In the genomic region with DNA sequence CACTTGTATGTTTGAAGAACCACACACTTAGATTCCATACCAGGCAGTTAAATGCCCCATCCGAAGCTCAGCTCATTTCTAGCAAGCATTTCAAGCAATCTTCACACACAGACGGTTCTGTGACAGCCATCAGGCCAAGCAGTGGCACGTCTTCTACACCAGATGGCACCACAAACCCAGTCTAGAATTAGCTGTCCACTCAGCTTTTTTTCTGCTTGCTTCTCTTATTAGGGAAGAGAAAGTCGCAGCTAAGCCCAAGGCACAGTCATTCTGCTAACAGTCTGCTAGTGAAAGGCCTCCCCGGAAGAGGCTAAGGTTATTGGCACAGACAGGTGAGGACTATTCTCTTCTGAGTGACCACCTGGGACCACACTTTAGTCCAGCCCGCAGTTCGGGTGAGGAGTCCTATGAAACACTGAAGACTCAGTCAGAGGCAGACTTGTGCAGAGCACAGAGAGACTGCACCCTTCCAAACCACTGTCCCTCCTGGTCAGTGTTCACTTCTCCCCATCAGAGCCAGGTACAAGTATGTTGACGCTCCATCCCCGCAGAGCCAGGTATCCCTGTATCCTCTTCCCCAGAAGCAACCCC, we compare ENCODE assay signal across 8 mouse cellular contexts. TPM values are rescaled to one million over a fixed set of nuclear protein-coding genes. Genes with fewer than 3 reads are reported as not detected.
DNase-seq lines count a peak whose midpoint lies in the region; ATAC-seq and TF ChIP-seq lines count a peak whose summit lies in the region.

No protein-coding gene starts in this region.

- H3K36me3 ChIP-seq in liver, embryonic 11.5 days (ENCODE audit: control insufficient read depth, insufficient read depth, low read length): no peaks in the 10 kb centered on the region
- H3K36me3 ChIP-seq in lung, postnatal 0 days (ENCODE audit: insufficient read depth, low read length): no peaks in the 10 kb centered on the region

- WGBS in liver, embryonic 11.5 days: 55% methylated on average over 9 of the region's 9 CpGs
- WGBS in lung, postnatal 0 days: 52% methylated on average over 9 of the region's 9 CpGs

- no peaks in the 10 kb centered on the region for H3K9me3 ChIP-seq in liver, embryonic 11.5 days (ENCODE audit: control insufficient read depth, low read length)
- no peaks in the 10 kb centered on the region for H3K9me3 ChIP-seq in lung, postnatal 0 days (ENCODE audit: low read length)

- no peak overlapping the region for H3K9ac ChIP-seq in liver, embryonic 11.5 days (ENCODE audit: low read depth, low read length)
- H3K9ac ChIP-seq in lung, postnatal 0 days (replicated peaks; ENCODE audit: low read depth): no peak overlapping the region

- H3K27ac ChIP-seq in liver, embryonic 11.5 days (ENCODE audit: low read depth, low read length): no peak overlapping the region
- H3K27ac ChIP-seq in cortical plate, adult 2 months (ENCODE audit: insufficient read depth, low read length): no peak overlapping the region
- no peak overlapping the region for H3K27ac ChIP-seq in lung, postnatal 0 days (ENCODE audit: low read length)

- ATAC-seq in liver, embryonic 11.5 days (replicated peaks; ENCODE audit: low FRiP score): no peak
- peak; percentile 53 for ATAC-seq in granulocyte monocyte progenitor cell, adult 5-6 weeks (replicated peaks; ENCODE audit: poor library complexity, severe bottlenecking)
- peak; percentile 40; the same call in 1 of the 2 replicates for ATAC-seq in lung, postnatal 0 days

- no peaks in the 10 kb centered on the region for H3K27me3 ChIP-seq in liver, embryonic 11.5 days (replicated peaks; ENCODE audit: control insufficient read depth, insufficient read depth, low read length)
- H3K27me3 ChIP-seq in lung, postnatal 0 days (replicated peaks; ENCODE audit: insufficient read depth, low read length): no peaks in the 10 kb centered on the region

- TF ChIP-seq CTCF in cortical plate, adult 2 months (IDR thresholded peaks at IDR 0.05; ENCODE audit: extremely low read depth, insufficient read depth, low read length): peak; percentile 96
- TF ChIP-seq CTCF in lung, postnatal 0 days (IDR thresholded peaks at IDR 0.05): peak; percentile 95

- no peaks in the 10 kb centered on the region for H3K4me1 ChIP-seq in liver, embryonic 11.5 days (replicated peaks; ENCODE audit: control insufficient read depth, insufficient read depth, low read length)
- H3K4me1 ChIP-seq in cortical plate, adult 2 months (ENCODE audit: control insufficient read depth, insufficient read depth, low read length): no peaks in the 10 kb centered on the region
- no peaks in the 10 kb centered on the region for H3K4me1 ChIP-seq in lung, postnatal 0 days (ENCODE audit: insufficient read depth, low read depth, low read length)

- no peak overlapping the region for H3K4me3 ChIP-seq in liver, embryonic 11.5 days (ENCODE audit: low read depth, low read length)
- no peak overlapping the region for H3K4me3 ChIP-seq in cortical plate, adult 2 months (ENCODE audit: insufficient read depth, low read length)
- no peak overlapping the region for H3K4me3 ChIP-seq in lung, postnatal 0 days (ENCODE audit: low read depth, low read length)

- no peak for TF ChIP-seq POLR2A in cortical plate, adult 2 months (IDR thresholded peaks at IDR 0.05; ENCODE audit: extremely low read depth, insufficient read depth, low read length)

- no peak for TF ChIP-seq EP300 in lung, postnatal 0 days (IDR thresholded peaks at IDR 0.05)

- DNase-seq in liver: peak; percentile 17
- DNase-seq in liver, embryonic 11.5 days (ENCODE audit: low spot score): no peak
- peak; percentile 75 for DNase-seq in layer of hippocampus, adult 11-12 months (ENCODE audit: low spot score)
- DNase-seq in lung, postnatal 0 days (ENCODE audit: low spot score): peak; percentile 78
- DNase-seq in retina, postnatal 7 days (ENCODE audit: low read depth, low spot score): peak; percentile 27
- no peak for DNase-seq in spleen, postnatal 10 days (ENCODE audit: low spot score in 2 of 2)

- H3K4me2 ChIP-seq in liver, embryonic 11.5 days: no peak overlapping the region
- no peak overlapping the region for H3K4me2 ChIP-seq in lung, postnatal 0 days (replicated peaks; ENCODE audit: low read depth, low read length)

RNA-seq across cellular contexts. Expression of a gene that starts 45.0 kb away (rescaled TPM):
- 52.9 and 59.3 TPM in 2 replicates for polyA plus RNA-seq in liver, embryonic 11.5 days (2014; fragmentation: Nextera tagmentation; extraction: Ambion mirVana)
- 4.5 and 5.0 TPM in 2 replicates for polyA plus RNA-seq in cortical plate, adult 2 months (2012; rRNA removed)
- total RNA-seq in granulocyte monocyte progenitor cell, adult 5-6 weeks (2014; fragmentation: Nextera tagmentation): 1.5 TPM in 1 of 2 replicates, not detected in the other
- total RNA-seq in granulocyte monocyte progenitor cell, adult 5-6 weeks (2017): 1.0 and 4.4 TPM in 2 replicates
- 14.0 and 15.8 TPM in 2 replicates for polyA plus RNA-seq in lung, postnatal 0 days (2015; fragmentation: Nextera tagmentation; extraction: Ambion mirVana)

Comparison
In these comparisons a context has a peak if more than half of its experiments do, and no peak if none do; other contexts are left out.
1. DNase-seq: peak in liver (single experiment), layer of hippocampus, adult 11-12 months (single experiment), lung, postnatal 0 days (single experiment) and retina, postnatal 7 days (single experiment); none in liver, embryonic 11.5 days (single experiment) and spleen, postnatal 10 days (0 of 2).